Mouse (Mus musculus): ENCODE data around the gene Prdm10. TPM values are rescaled to one million over a fixed set of nuclear protein-coding genes. Genes with fewer than 3 reads are reported as not detected.
A peak's percentile ranks its signal among the peaks of the same experiment; 100 is the strongest.

Prdm10 gene
- total RNA-seq, 2 experiments from 2014 or later, result 23.1 to 24.5 TPM

DNA sequence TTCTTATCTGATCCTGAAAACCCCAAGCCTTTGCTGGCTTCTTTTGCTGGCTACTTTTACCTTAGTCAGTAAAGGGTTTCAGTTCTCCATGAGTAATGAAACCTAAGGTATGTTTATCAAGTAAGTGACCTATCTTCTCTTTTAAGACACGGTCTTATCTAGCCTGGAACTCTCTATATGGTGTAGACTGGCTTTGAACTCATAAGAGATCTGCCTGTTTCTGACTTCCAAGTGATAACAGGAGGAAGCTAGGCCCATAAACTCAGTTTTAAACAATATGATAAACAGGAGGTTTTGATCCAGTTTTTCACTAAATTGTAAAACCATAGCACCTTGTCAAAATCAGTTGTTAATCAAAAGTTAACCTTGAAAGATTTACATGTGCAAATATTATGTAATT lies 33.5 kb downstream of the Prdm10 start:
- H3K27ac ChIP-seq, result no peak overlapping the region
- H3K4me3 ChIP-seq, result no peak overlapping the region
- intact Hi-C loops (cut with DNase I), result no loop called here
- DNase-seq (ENCODE audit: extremely low spot score in 1 of 2, low spot score in 2 of 2), result no peak
- no peak for TF ChIP-seq CTCF (IDR thresholded peaks at IDR 0.05)

DNA sequence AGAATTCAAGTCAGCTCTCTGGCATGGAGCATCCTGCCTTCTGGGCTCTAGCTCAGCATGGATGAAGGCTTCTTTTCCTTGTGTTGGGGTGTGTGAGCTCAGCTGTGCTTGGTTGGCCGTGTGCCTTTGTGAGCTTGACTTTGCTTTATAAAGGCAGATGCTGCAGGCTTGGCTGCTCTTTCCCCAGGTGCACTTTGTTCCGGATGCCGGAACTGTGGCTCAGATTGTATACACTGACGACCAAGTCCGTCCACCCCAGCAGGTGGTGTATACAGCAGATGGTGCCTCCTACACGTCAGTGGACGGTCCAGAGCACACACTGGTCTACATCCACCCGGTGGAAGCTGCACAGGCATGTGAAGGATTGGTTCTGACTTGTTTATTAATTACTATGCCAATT lies 35.6 kb downstream of the Prdm10 start:
- no peak overlapping the region for H3K4me3 ChIP-seq
- DNase-seq (ENCODE audit: extremely low spot score in 1 of 2, low spot score in 2 of 2), result peak in 1 of 2 experiments; percentile 18
- H3K27ac ChIP-seq, result no peak overlapping the region
- intact Hi-C loops (cut with DNase I), result no loop called here
- no peak for TF ChIP-seq CTCF (IDR thresholded peaks at IDR 0.05)

DNA sequence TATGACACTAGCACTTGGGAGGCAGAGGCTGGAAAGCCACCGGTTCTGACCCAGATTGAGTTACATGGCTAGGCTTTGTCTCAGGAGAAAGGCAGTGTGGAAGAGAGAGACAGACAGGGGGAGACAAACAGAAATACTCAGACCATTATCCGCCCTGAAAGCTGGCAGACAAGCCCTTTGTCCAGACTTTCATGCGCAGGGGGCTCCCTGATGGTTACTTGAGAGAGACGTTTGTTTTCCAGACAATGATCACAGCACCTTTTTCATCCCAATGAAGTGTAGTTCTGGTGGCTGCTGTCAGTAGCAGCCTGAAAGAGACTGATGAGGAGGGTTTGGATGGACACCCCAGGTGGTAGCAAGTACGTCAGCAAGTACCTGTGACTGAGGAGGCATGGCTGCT lies 38.6 kb downstream of the Prdm10 start:
- Histone ChIP-seq H3K27ac (no peak overlapping the region), H3K4me3 (no peak overlapping the region)
- DNase-seq (ENCODE audit: extremely low spot score in 1 of 2, low spot score in 2 of 2), result no peak
- TF ChIP-seq CTCF (IDR thresholded peaks at IDR 0.05), result no peak
- intact Hi-C loops (cut with DNase I), result no loop called here

DNA sequence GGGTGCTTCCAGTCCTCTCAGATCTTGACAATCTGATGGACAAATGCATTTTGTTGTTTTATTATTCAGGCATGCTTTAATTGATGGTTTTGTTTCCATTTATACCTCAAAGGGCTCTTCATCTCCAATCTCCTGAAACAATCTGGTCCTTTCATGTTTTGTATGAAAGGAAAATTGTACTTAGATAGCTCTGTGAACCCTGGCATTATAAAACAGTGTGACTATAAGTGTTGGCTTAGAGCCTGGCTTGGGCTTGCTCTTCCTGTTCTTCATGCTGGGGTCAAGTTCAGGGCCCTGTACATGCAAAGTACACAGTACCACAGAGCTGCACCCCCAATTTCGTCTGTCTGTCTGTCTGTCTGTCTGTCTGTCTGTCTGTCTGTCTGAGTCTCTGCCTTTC lies 40.4 kb downstream of the Prdm10 start:
- H3K4me3 ChIP-seq, result no peak overlapping the region
- H3K27ac ChIP-seq, result no peak overlapping the region
- TF ChIP-seq CTCF (IDR thresholded peaks at IDR 0.05), result no peak
- DNase-seq (ENCODE audit: extremely low spot score in 1 of 2, low spot score in 2 of 2), result no peak
- intact Hi-C loops (cut with DNase I), result no loop called here

DNA sequence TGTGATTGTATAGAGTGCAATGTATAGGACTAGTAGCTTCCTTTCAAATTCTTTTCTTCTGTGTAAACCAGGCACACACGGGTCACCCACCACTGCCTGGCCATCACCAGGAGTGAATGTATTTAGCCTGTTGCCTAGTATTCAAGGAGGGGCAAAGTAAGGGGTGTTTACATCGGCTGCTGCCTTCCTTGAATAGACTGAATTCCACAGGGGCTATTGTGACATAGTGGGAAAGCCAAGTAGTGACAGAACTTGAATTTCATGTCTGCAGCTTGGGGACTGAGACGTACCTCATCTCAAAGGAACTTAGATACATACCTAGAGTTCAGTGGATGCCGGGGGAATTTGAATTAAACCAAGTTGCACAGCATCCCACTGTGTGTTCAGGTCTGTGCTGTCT lies 41.2 kb downstream of the Prdm10 start:
- H3K4me3 ChIP-seq, result no peak overlapping the region
- H3K27ac ChIP-seq, result no peak overlapping the region
- no peak for DNase-seq (ENCODE audit: extremely low spot score in 1 of 2, low spot score in 2 of 2)
- intact Hi-C loops (cut with DNase I), result no loop called here
- no peak for TF ChIP-seq CTCF (IDR thresholded peaks at IDR 0.05)

DNA sequence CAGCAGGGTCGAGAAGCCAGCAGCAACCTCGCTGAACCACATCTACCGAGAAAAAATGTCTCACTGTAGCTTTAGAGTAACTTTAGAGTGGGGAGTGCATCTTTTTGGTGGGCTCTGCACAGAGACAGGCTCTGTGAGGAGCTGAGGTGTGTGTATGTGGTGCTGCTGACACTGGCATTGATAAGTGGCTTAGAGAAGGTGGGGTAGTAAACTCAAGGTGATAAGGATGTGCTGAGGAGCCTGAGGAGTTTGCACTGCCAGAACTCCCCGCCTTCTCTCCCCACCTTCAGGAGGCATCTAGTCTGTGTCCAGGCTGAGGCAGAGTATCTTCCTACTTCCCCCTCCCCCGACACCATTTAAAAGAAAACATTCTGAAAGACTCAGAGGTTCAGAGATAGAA lies 41.8 kb downstream of the Prdm10 start:
- Histone ChIP-seq H3K4me3 (no peak overlapping the region), H3K27ac (no peak overlapping the region)
- intact Hi-C loops (cut with DNase I), result no loop called here
- no peak for TF ChIP-seq CTCF (IDR thresholded peaks at IDR 0.05)
- DNase-seq (ENCODE audit: extremely low spot score in 1 of 2, low spot score in 2 of 2), result no peak

DNA sequence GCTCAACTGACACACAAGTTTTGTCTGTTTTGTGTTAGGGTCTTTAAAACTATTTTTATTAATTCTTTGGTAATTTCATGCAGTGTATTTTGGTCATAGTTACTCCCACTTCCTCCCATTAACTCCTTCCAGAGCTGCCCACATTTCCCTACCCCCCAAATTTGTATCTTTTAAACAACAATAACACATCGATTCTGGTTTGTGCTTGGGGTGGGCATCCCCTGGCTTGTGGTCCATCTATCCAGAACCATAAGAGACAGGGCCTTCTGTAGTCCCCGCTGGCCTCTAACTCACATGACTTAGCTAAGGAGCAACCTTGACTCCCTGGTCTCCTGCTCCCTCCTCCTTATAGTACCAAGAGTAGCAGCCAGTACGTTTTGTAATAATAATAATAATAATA lies 50.5 kb downstream of the Prdm10 start:
- no peak for DNase-seq (ENCODE audit: extremely low spot score in 1 of 2, low spot score in 2 of 2)
- intact Hi-C loops (cut with DNase I), result loop anchor here (1.0 to 5.0 kb wide), 2 partner anchors 34 to 51 kb away; partner anchors contain the start of gene Prdm10
- Histone ChIP-seq H3K27ac (peak overlapping the region; percentile 65), H3K4me3 (no peak overlapping the region)
- TF ChIP-seq CTCF (IDR thresholded peaks at IDR 0.05), result no peak

DNA sequence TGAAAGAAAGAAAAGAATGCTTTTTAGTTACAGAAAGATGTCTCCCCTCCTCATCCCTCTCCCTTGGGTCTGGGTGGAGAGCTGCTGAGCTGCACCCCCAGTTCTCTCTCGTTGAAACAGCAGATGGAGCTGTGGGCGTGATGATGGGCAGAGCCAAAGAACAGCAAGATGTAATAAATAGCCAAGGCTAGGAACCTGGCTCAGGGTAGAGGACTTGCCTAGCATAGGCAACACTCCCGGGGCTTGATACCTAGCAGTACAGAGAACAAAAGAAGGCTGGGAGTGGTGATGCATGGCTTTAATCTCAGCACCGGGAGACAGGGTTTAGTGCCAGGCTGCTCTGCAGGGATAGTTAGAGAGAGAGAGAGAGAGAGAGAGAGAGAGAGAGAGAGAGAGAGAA lies 50.9 kb downstream of the Prdm10 start:
- peak; percentile 55 to 84 for DNase-seq (ENCODE audit: extremely low spot score in 1 of 2, low spot score in 2 of 2)
- intact Hi-C loops (cut with DNase I), result loop anchor here (1.0 to 5.0 kb wide), 2 partner anchors 34 to 51 kb away; partner anchors contain the start of gene Prdm10
- no peak overlapping the region for H3K4me3 ChIP-seq
- TF ChIP-seq CTCF (IDR thresholded peaks at IDR 0.05), result no peak
- peak overlapping the region; percentile 83 for H3K27ac ChIP-seq

DNA sequence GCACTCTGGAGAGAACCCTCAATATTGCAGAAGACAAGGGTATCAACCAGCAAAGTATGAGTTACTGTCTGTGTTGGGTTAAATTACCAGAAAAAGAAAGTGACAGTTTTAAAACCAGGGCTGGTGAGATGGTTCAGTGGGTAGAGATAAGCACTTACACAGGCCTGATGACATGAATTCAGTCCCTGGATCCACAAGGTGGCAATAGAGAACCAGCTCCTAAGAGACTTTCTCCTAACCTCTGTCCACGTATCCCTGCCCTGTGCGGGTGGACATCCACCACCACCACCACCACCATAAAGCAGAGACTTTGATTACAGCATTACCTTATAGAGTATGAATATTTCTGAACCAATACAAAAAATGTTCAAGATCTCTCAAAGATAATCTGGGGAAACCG lies 51.6 kb downstream of the Prdm10 start:
- intact Hi-C loops (cut with DNase I), result loop anchor here (1.0 to 5.0 kb wide), 2 partner anchors 35 to 52 kb away; partner anchors contain the start of gene Prdm10
- peak overlapping the region; percentile 83 for H3K27ac ChIP-seq
- TF ChIP-seq CTCF (IDR thresholded peaks at IDR 0.05), result peak; percentile 46
- no peak overlapping the region for H3K4me3 ChIP-seq
- no peak for DNase-seq (ENCODE audit: extremely low spot score in 1 of 2, low spot score in 2 of 2)

DNA sequence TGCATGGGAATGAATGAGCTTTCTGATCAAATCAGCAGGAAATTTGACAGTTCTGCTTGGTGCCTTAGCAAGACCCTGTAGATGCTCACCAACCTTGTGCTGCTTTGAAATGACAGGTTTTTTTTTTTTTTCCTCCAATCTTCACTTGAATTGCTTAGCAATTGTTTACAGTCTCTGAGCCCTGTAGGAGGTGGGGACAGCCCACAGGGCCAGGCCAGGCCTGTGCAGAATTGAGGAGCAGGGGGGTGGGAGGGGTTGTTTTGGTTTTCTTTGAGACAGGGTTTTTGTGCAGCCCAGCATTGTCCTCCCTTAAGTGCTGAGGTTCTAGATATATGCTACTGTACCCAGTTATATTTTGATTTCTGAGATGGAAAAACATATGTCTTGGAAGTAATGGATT lies 52.5 kb downstream of the Prdm10 start:
- TF ChIP-seq CTCF (IDR thresholded peaks at IDR 0.05), result no peak
- Histone ChIP-seq H3K27ac (no peak overlapping the region), H3K4me3 (no peak overlapping the region)
- intact Hi-C loops (cut with DNase I), result loop anchor here (5.0 kb wide), 1 partner anchor 36 kb away; no protein-coding TSS in a partner anchor
- DNase-seq (ENCODE audit: extremely low spot score in 1 of 2, low spot score in 2 of 2), result no peak

DNA sequence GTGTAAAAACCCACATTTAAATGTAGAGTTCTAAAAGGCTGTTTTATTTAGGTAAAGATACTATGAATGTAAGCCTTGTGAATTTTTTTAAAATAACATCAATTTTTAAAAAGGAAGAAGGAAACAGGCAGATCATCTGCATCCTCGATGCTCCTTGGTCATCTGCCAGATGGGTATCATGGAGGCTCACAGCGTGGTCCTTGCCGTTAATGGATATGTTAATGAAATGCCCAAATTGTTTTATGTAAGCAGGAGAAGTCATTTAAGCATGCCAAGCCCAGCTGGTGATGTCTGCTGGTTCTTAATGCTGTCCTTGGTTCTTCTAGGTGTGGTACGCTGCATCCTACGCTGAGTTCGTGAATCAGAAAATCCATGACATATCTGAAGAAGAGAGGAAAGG lies 54.7 kb downstream of the Prdm10 start:
- intact Hi-C loops (cut with DNase I), result loop anchor here (5.0 kb wide), 1 partner anchor 38 kb away; no protein-coding TSS in a partner anchor
- TF ChIP-seq CTCF (IDR thresholded peaks at IDR 0.05), result no peak
- no peak for DNase-seq (ENCODE audit: extremely low spot score in 1 of 2, low spot score in 2 of 2)

DNA sequence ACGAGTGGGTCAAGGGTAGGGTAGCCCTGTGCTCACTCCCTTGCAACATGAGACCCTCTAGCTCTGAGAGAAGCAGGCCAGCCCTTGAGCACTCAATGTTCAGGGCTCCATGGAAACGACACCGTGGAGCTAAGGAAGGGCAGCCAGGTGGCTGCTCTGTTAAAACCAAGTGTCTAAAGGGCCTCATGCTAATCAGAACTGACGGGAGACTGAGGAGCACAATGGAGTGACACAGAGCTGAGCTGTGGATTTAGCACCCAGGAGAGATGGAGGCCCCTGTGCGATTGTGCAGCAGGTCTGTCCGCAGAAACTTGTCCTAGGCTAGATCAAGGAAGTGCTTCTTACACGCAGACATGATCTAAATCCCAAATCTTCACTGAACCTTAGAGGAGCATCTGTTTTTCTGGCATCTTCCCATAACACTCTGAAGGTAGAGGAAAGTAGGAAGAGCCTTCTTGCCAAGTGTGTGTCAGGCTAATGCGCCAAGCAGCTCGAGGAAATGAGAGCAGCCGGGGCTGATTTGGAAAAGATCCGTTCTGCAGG lies 64.0 kb downstream of the Prdm10 start:
- Histone ChIP-seq H3K4me3 (no peak overlapping the region), H3K27ac (no peak overlapping the region)
- no peak for TF ChIP-seq CTCF (IDR thresholded peaks at IDR 0.05)
- no peak for DNase-seq (ENCODE audit: extremely low spot score in 1 of 2, low spot score in 2 of 2)
- intact Hi-C loops (cut with DNase I), result no loop called here

More for the DNA sequence above, 54.7 kb downstream of the Prdm10 start:
- H3K27ac ChIP-seq, result no peak overlapping the region
- H3K4me3 ChIP-seq, result no peak overlapping the region

DNA sequence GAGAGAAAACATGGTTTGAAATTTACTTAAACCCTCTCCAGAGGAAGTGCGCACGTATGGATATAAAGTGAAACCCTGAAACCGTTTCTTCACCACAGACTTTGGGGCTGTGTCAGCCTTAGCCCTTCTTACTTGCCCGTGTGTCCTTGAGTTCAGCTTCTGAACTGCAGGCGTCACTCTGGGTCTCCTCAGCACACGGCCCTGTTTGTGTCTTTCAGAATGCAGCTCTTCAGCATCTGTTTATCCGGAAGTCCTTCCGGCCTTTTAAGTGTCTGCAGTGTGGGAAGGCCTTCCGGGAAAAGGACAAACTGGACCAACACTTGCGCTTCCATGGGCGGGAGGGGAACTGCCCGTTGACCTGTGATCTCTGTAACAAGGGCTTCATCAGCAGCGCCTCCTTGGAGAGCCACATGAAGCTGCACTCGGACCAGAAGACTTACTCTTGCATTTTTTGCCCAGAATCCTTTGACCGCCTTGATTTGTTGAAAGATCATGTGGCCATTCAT lies 66.3 kb downstream of the Prdm10 start:
- intact Hi-C loops (cut with DNase I), result loop anchor here (5.0 kb wide), 1 partner anchor 64 kb away; the partner anchor contains the start of gene Prdm10
- Histone ChIP-seq H3K4me3 (no peak overlapping the region), H3K27ac (no peak overlapping the region)
- TF ChIP-seq CTCF (IDR thresholded peaks at IDR 0.05), result no peak; the same call in 1 of the 2 replicates
- DNase-seq (ENCODE audit: extremely low spot score in 1 of 2, low spot score in 2 of 2), result no peak
